Mouse (Mus musculus) limb, embryonic 13.5 days (tissue): ENCODE measurements around the gene Fam180a. TPM values are rescaled to one million over a fixed set of nuclear protein-coding genes. Genes with fewer than 3 reads are reported as not detected.
"Not testable (repeated sequence)": the region's sequence is repeated elsewhere in the genome, so short reads cannot be mapped to it uniquely, and the experiment has no call there.

Experiments used
- ATAC-seq: fragments of 200-750 bp; cut with Nextera tagmentation; 2 replicates; pipeline ENCODE4 v1.8.0; 2017; ENCODE audit warnings: low read depth, moderate number of reproducible peaks, moderate TSS enrichment; ENCODE audit not compliant: low FRiP score
- H3K27ac ChIP-seq: fragments of 300-500 bp; sonication (generic); 2 replicates; pipeline ENCODE4 v1.5.1; 2015; ENCODE audit warnings: inconsistent platforms, mild to moderate bottlenecking, moderate library complexity
- H3K27me3 ChIP-seq: fragments of 300-500 bp; sonication (generic); 2 replicates; pipeline ENCODE4 v1.6.1; 2015; ENCODE audit warnings: mild to moderate bottlenecking, inconsistent platforms
- H3K36me3 ChIP-seq: fragments of 300-500 bp; sonication (generic); 2 replicates; pipeline ENCODE4 v1.6.1; 2015; ENCODE audit warnings: inconsistent platforms, mild to moderate bottlenecking, moderate library complexity
- H3K4me1 ChIP-seq: fragments of 300-500 bp; sonication (generic); 2 replicates; pipeline ENCODE4 v1.6.1; 2015; ENCODE audit warnings: inconsistent platforms
- H3K4me2 ChIP-seq: fragments of 300-500 bp; sonication (generic); replicated peaks from 2 replicates; pipeline ENCODE4 v1.6.1; 2015; ENCODE audit warnings: inconsistent platforms, mild to moderate bottlenecking, moderate library complexity
- H3K4me3 ChIP-seq: fragments of 300-500 bp; sonication (generic); 2 replicates; pipeline ENCODE4 v1.5.1; 2015; ENCODE audit warnings: moderate library complexity, mild to moderate bottlenecking, inconsistent platforms
- H3K9ac ChIP-seq: fragments of 300-500 bp; sonication (generic); 2 replicates; pipeline ENCODE4 v1.6.1; 2015; ENCODE audit warnings: mild to moderate bottlenecking, inconsistent platforms
- H3K9me3 ChIP-seq: fragments of 300-500 bp; sonication (generic); 2 replicates; pipeline ENCODE4 v1.6.1; 2016; ENCODE audit warnings: inconsistent platforms
- WGBS: fragments of 180-500 bp; shearing (Covaris S2); methylation state at CpG from one replicate; pipeline ENCODE4 v1.1.7; 2015; 5-methylcytosine and 5-hydroxymethylcytosine counted together
- polyA plus RNA-seq: library from polyadenylated mRNA; unstranded; fragments of >200 nt; fragmentation: Nextera tagmentation; extraction: Ambion mirVana; gene quantifications from 2 replicates; pipeline ENCODE4 v1.2.1, GENCODE M21; 2015

Gene Fam180a
- 1.4 and 1.6 TPM in 2 replicates for polyA plus RNA-seq

GRCm38 (mm10) chr6:35326111-35326515 lies at the start of gene Fam180a:
TSS of gene Fam180a (minus strand) at chr6:35326141.
- Histone ChIP-seq H3K4me1 (peaks cover 39% of the 10 kb centered on the region), H3K9ac (no peak within 1 kb of the TSS), H3K27ac (peak within 1 kb of the TSS; percentile 63; the same call in 1 of the 2 replicates), H3K36me3 (no peaks in the 10 kb centered on the region), H3K4me2 (peak within 1 kb of the TSS; percentile 16), H3K27me3 (no peaks in the 10 kb centered on the region), H3K9me3 (no peaks in the 10 kb centered on the region), H3K4me3 (0 out of 2 replicates have a peak within 1 kb of the TSS, but pooled peaks have one; percentile 10)
- ATAC-seq = peak; percentile 72
- WGBS = 60% methylated on average over 9 of the region's 9 CpGs

DNA sequence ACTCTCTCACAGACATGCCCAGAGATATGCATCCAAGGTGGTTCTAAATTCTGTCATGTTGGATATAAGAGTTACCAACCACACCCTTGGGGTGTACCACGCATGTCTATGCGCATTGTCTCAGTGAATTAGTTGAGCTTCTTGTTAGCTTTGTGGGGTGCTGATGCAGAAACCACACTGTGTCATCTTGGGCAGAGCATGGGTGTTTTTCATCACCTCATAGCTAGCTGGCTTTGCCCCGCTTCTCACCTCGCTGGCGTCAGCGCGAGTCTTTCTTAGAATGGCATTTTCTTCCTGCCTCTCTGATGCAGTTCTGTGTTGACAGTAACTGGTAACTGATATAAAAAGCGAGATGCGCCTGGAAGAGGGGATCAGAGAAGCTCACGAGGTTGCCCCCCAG lies 48.1 kb upstream of the Fam180a start:
- H3K9ac ChIP-seq = no peak overlapping the region
- no peaks in the 10 kb centered on the region for H3K4me1 ChIP-seq
- ATAC-seq = no peak
- no peak overlapping the region for H3K4me2 ChIP-seq
- H3K27ac ChIP-seq = no peak overlapping the region
- no peaks in the 10 kb centered on the region for H3K27me3 ChIP-seq
- no peak overlapping the region for H3K4me3 ChIP-seq
- H3K36me3 ChIP-seq = no peaks in the 10 kb centered on the region
- no peaks in the 10 kb centered on the region for H3K9me3 ChIP-seq
- WGBS = 92% methylated on average over 10 of the region's 10 CpGs

GRCm38 (mm10) chr6:35370356-35370755 lies 44.4 kb upstream of the Fam180a start:
- no peaks in the 10 kb centered on the region for H3K36me3 ChIP-seq
- no peak for ATAC-seq
- 86% methylated on average over 7 of the region's 7 CpGs for WGBS

GRCm38 (mm10) chr6:35369578-35370282 lies 43.8 kb upstream of the Fam180a start:
- not testable (repeated sequence) for H3K4me2 ChIP-seq, ATAC-seq, H3K9me3 ChIP-seq, H3K27me3 ChIP-seq, H3K4me1 ChIP-seq, H3K9ac ChIP-seq, H3K27ac ChIP-seq, H3K4me3 ChIP-seq, H3K36me3 ChIP-seq
- WGBS = 85% methylated on average over 16 of the region's 18 CpGs

More at GRCm38 (mm10) chr6:35370356-35370755, 44.4 kb upstream of the Fam180a start:
- Histone ChIP-seq H3K4me3 (no peak overlapping the region), H3K27me3 (no peaks in the 10 kb centered on the region), H3K4me2 (no peak overlapping the region), H3K4me1 (no peaks in the 10 kb centered on the region), H3K27ac (no peak overlapping the region), H3K9ac (no peak overlapping the region), H3K9me3 (no peaks in the 10 kb centered on the region)

DNA sequence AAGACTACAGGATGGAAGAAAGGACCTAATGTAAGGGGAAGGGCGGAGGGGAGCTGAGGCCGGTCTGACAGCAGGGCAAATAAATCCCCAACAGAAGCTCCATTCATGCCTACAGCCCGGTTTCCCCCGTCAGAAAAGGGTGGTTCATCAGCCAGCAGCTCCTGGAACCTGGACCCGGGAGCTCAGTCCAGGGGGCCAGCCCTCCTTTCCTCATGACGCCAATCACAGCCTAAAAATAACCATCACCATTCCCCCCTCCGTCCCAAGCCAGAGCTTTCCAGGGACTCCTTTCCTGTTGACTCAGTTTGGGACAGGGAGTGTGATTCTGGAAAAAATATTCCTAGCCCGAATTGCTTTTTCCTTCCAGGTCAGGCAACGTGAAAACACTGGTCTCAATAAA lies 36.7 kb upstream of the Fam180a start:
- no peak overlapping the region for H3K4me3 ChIP-seq
- no peaks in the 10 kb centered on the region for H3K27me3 ChIP-seq
- H3K27ac ChIP-seq = peak overlapping the region; percentile 79; the same call in 1 of the 2 replicates
- H3K9me3 ChIP-seq = peaks cover 4% of the 10 kb centered on the region; the same call in 1 of the 2 replicates
- ATAC-seq = peak; percentile 71
- 59% methylated on average over 9 of the region's 9 CpGs for WGBS
- H3K4me2 ChIP-seq = no peak overlapping the region
- H3K36me3 ChIP-seq = no peaks in the 10 kb centered on the region
- H3K9ac ChIP-seq = no peak overlapping the region
- peaks cover 5% of the 10 kb centered on the region; the same call in 1 of the 2 replicates for H3K4me1 ChIP-seq

DNA sequence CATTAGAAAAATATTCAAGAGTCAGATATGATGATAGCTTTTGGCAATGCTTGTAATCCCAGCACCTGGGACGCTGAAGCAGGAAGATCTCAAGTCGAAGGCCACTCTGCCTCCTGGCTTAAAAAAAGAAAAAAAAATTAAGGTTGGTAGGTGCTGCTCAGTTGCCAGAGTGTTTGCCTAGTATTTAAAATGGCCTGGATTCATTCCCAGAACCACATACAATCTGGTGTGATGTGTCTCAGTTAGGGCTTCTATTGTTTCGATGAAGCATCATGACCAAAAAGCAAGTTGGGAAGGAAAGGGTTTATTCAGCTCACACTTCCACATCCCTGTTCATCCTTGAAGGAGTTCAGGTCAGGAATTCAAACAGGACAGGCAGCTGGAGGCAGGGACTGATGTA lies 29.4 kb upstream of the Fam180a start:
- Histone ChIP-seq H3K36me3 (no peaks in the 10 kb centered on the region), H3K9ac (no peak overlapping the region), H3K9me3 (peaks cover 4% of the 10 kb centered on the region; the same call in 1 of the 2 replicates), H3K4me3 (no peak overlapping the region), H3K27me3 (no peaks in the 10 kb centered on the region), H3K4me1 (peaks cover 37% of the 10 kb centered on the region), H3K4me2 (no peak overlapping the region), H3K27ac (peak overlapping the region; percentile 74; the same call in 1 of the 2 replicates)
- no peak for ATAC-seq
- WGBS = 75% methylated on average over 3 of the region's 3 CpGs

DNA sequence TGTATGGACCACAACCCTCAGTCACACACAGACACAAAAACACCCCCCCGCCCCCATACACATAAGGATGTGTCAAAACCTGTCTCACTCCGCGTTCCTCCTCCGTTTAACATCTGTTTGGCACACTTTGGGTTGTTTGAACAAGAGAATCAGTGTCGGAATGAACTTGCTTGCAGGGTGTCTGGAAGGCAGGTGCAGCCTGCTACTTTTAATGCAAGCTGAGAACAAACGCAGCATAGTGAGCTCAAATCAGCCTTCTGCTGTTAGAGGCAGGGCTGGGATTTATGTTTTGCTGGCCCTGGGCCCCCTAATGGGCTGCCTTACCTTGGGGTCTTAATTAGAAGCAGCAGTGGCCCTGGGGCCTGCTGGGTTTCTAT lies 28.7 kb upstream of the Fam180a start:
- peak overlapping the region; percentile 14; the same call in 1 of the 2 replicates for H3K4me3 ChIP-seq
- no peak overlapping the region for H3K9ac ChIP-seq
- WGBS = 3% methylated on average over 6 of the region's 6 CpGs

DNA sequence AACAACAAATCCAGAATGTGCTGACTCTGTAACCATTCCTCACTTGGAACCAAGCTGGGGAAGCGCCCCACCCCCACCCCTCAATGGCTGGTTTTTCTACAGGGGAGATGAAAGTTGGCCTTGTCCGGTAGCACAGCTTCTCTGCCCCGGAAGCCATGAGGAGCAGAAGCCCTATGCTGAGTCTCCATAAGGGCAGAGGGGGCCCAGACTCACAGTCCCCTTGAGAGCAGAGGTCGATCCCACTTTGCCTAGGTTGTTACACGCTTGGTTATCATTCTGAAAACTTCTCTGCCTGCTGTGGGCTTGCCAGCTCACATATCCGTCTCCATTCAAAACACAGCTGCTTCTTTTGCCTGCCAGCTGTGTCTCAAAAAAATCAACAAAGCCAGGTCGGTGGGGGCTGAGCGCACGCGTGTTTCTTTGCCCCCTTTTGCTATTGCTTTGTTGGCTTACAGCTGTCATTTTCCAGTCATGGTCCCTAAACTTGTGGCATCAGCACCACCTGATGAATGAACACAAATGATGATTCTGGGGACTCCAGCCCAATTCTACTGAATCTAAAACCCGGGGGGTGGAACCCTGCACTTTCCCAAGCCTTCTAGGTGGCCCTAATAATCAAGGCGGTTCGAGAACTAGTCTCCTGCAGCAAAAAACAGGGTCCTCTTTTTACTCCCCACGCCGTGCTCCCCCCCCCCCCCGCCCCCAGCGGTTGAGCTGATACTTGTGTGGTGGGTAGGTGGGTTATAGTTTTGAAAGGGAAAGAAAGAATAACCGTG lies 28.1 kb upstream of the Fam180a start:
- ATAC-seq = peak; percentile 39; the same call in 1 of the 2 replicates
- no peaks in the 10 kb centered on the region for H3K36me3 ChIP-seq
- H3K9me3 ChIP-seq = peaks cover 2% of the 10 kb centered on the region; the same call in 1 of the 2 replicates
- peak overlapping the region; percentile 14 for H3K4me3 ChIP-seq
- 5% methylated on average over 17 of the region's 18 CpGs for WGBS
- H3K9ac ChIP-seq = no peak overlapping the region
- no peaks in the 10 kb centered on the region for H3K27me3 ChIP-seq
- H3K27ac ChIP-seq = peak overlapping the region; percentile 84
- H3K4me2 ChIP-seq = peak overlapping the region; percentile 58
- H3K4me1 ChIP-seq = peaks cover 42% of the 10 kb centered on the region

More for the DNA sequence above, 28.7 kb upstream of the Fam180a start:
- no peaks in the 10 kb centered on the region for H3K27me3 ChIP-seq
- peak; percentile 91 for ATAC-seq
- H3K4me2 ChIP-seq = peak overlapping the region; percentile 58
- H3K4me1 ChIP-seq = peaks cover 42% of the 10 kb centered on the region
- no peaks in the 10 kb centered on the region for H3K36me3 ChIP-seq
- H3K9me3 ChIP-seq = peaks cover 4% of the 10 kb centered on the region; the same call in 1 of the 2 replicates
- H3K27ac ChIP-seq = peak overlapping the region; percentile 84

- 44% methylated on average over 5 of the region's 5 CpGs for WGBS
- Histone ChIP-seq H3K36me3 (no peaks in the 10 kb centered on the region), H3K4me3 (no peak overlapping the region), H3K27me3 (no peaks in the 10 kb centered on the region), H3K9ac (no peak overlapping the region), H3K27ac (peak overlapping the region; percentile 84), H3K9me3 (no peaks in the 10 kb centered on the region), H3K4me2 (peak overlapping the region; percentile 58), H3K4me1 (peaks cover 42% of the 10 kb centered on the region)
- no peak for ATAC-seq
Measured at GRCm38 (mm10) chr6:35353416-35353815, 27.5 kb upstream of the Fam180a start.

- Histone ChIP-seq H3K9ac (no peak overlapping the region), H3K4me2 (no peak overlapping the region), H3K9me3 (no peaks in the 10 kb centered on the region), H3K27me3 (no peaks in the 10 kb centered on the region), H3K27ac (no peak overlapping the region), H3K4me1 (peaks cover 42% of the 10 kb centered on the region), H3K4me3 (no peak overlapping the region), H3K36me3 (no peaks in the 10 kb centered on the region)
- ATAC-seq = no peak
- 83% methylated on average over 8 of the region's 8 CpGs for WGBS
Measured at GRCm38 (mm10) chr6:35352867-35353266, 26.9 kb upstream of the Fam180a start.

GRCm38 (mm10) chr6:35351826-35352225 lies 25.9 kb upstream of the Fam180a start:
- Histone ChIP-seq H3K4me2 (no peak overlapping the region), H3K9ac (no peak overlapping the region), H3K4me3 (no peak overlapping the region), H3K27me3 (no peaks in the 10 kb centered on the region), H3K36me3 (no peaks in the 10 kb centered on the region), H3K4me1 (peaks cover 42% of the 10 kb centered on the region), H3K9me3 (no peaks in the 10 kb centered on the region), H3K27ac (no peak overlapping the region)
- ATAC-seq = no peak
- 92% methylated on average over 3 of the region's 3 CpGs for WGBS

DNA sequence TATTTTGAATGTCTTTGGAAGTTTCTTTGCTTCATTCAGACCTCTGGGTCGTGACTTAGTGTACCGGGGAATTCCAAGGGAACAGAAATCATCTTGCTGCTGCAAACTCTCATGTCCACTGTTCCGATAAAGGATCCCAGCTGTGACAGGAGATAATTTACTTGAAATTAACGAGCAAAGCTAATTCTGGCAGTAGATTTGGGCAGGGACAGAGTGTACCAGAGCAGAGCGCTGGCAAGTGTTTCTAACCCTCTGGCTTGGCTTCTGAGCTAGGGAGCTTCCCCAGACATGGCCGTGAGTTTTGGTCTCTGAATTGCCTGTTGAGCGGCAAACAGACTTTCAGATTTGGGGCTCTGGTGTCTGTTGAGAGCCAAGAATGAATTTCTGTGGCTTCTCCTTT lies 23.8 kb upstream of the Fam180a start:
- H3K27ac ChIP-seq = 0 out of 2 replicates have a peak overlapping the region, but pooled peaks have one; percentile 6
- WGBS = 43% methylated on average over 7 of the region's 7 CpGs

More for the DNA sequence above, 23.8 kb upstream of the Fam180a start:
- peaks cover 36% of the 10 kb centered on the region for H3K4me1 ChIP-seq
- H3K9ac ChIP-seq = no peak overlapping the region
- no peaks in the 10 kb centered on the region for H3K27me3 ChIP-seq
- no peak overlapping the region for H3K4me3 ChIP-seq
- H3K4me2 ChIP-seq = no peak overlapping the region
- no peak for ATAC-seq
- no peaks in the 10 kb centered on the region for H3K36me3 ChIP-seq
- no peaks in the 10 kb centered on the region for H3K9me3 ChIP-seq
